Mouse (Mus musculus) liver, adult 2 months (tissue): ENCODE measurements around the gene Cacna1c. TPM values are rescaled to one million over a fixed set of nuclear protein-coding genes. Genes with fewer than 3 reads are reported as not detected.

Experiments
- DNase-seq: peaks from one replicate; pipeline ENCODE4 v3.0.0-alpha.2; 2011; ENCODE audit warnings: low read depth, low spot score; ENCODE audit errors: extremely low read depth
- H3K27ac ChIP-seq: fragments of 200-500 bp; replicated peaks from 2 replicates; pipeline ENCODE4 v1.5.1; 2012; ENCODE audit warnings: low read depth, mild to moderate bottlenecking, control low read depth, inconsistent platforms, low read length; ENCODE audit not compliant: insufficient read depth
- H3K27me3 ChIP-seq: fragments of 200-500 bp; 2 replicates; pipeline ENCODE4 v1.6.1; 2012; ENCODE audit warnings: mild to moderate bottlenecking, moderate library complexity, low read length, inconsistent platforms; ENCODE audit not compliant: control insufficient read depth, insufficient read depth
- H3K36me3 ChIP-seq: fragments of 200-500 bp; 2 replicates; pipeline ENCODE4 v1.6.1; 2012; ENCODE audit warnings: low read length, inconsistent platforms; ENCODE audit not compliant: control insufficient read depth, insufficient read depth
- H3K4me1 ChIP-seq: fragments of 200-500 bp; 2 replicates; pipeline ENCODE4 v1.6.1; 2011; ENCODE audit warnings: low read length; ENCODE audit not compliant: control insufficient read depth, insufficient read depth
- H3K4me3 ChIP-seq: fragments of 200-500 bp; 2 replicates; pipeline ENCODE4 v1.5.1; 2011; ENCODE audit warnings: low read depth, mild to moderate bottlenecking, control low read depth, low read length, moderate library complexity; ENCODE audit not compliant: insufficient read depth
- H3K79me2 ChIP-seq: fragments of 200-500 bp; 2 replicates; pipeline ENCODE4 v1.6.1; 2012; ENCODE audit warnings: inconsistent platforms, mild to moderate bottlenecking, low read length, moderate library complexity; ENCODE audit not compliant: control insufficient read depth, insufficient read depth
- H3K9ac ChIP-seq: fragments of 200-500 bp; 2 replicates; pipeline ENCODE4 v1.6.1; 2012; ENCODE audit warnings: low read depth, mild to moderate bottlenecking, control low read depth, inconsistent platforms, low read length
- CTCF ChIP-seq: fragments of 200-500 bp; IDR thresholded peaks from 2 replicates; pipeline ENCODE4 v1.5.1; 2011; ENCODE audit warnings: low read depth, low read length, control low read depth
- POLR2A ChIP-seq: fragments of 200-500 bp; IDR thresholded peaks from 2 replicates; pipeline ENCODE4 v1.6.1; 2011; ENCODE audit warnings: low read length, control low read depth; ENCODE audit not compliant: insufficient read depth; ENCODE audit errors: extremely low read depth
- WGBS: fragments of 180-500 bp; shearing (Covaris S2); methylation state at CpG from one replicate; pipeline ENCODE4 v1.1.7; 2018; 5-methylcytosine and 5-hydroxymethylcytosine counted together
- polyA plus RNA-seq: library from polyadenylated mRNA; depleted of rRNA; stranded (reverse); fragments of >200 nt; gene quantifications from 2 replicates; pipeline ENCODE4 v1.2.3, GENCODE M21; 2012
- total RNA-seq: library from RNA; depleted of rRNA; stranded (reverse); fragments of >200 nt; gene quantifications from 2 replicates; pipeline ENCODE4 v1.2.3, GENCODE M21; 2014

Cacna1c gene
- total and polyA plus RNA-seq, 2 experiments = 0.09 to 0.18 TPM

GRCm38 (mm10) chr6:118724388-118724787, 471.8 kb downstream of the Cacna1c start:
- no peaks in the 10 kb centered on the region for H3K79me2 ChIP-seq
- no peak overlapping the region for H3K27ac ChIP-seq
- no peak overlapping the region for H3K4me3 ChIP-seq
- H3K4me1 ChIP-seq = no peaks in the 10 kb centered on the region
- no peaks in the 10 kb centered on the region for H3K27me3 ChIP-seq
- H3K36me3 ChIP-seq = no peaks in the 10 kb centered on the region
- WGBS = 94% methylated on average over 6 of the region's 6 CpGs
- DNase-seq = no peak
- TF ChIP-seq POLR2A (no peak), CTCF (no peak)
- no peak overlapping the region for H3K9ac ChIP-seq

GRCm38 (mm10) chr6:118722336-118722735, 473.9 kb downstream of the Cacna1c start:
- no peak for TF ChIP-seq CTCF
- no peak for TF ChIP-seq POLR2A
- no peaks in the 10 kb centered on the region for H3K4me1 ChIP-seq
- H3K27ac ChIP-seq = no peak overlapping the region
- no peaks in the 10 kb centered on the region for H3K36me3 ChIP-seq
- no peak overlapping the region for H3K4me3 ChIP-seq
- 80% methylated on average over 6 of the region's 6 CpGs for WGBS
- H3K27me3 ChIP-seq = no peaks in the 10 kb centered on the region
- no peak overlapping the region for H3K9ac ChIP-seq
- DNase-seq = no peak
- no peaks in the 10 kb centered on the region for H3K79me2 ChIP-seq

- TF ChIP-seq CTCF = no peak
- no peak for TF ChIP-seq POLR2A
- Histone ChIP-seq H3K27me3 (no peaks in the 10 kb centered on the region), H3K36me3 (no peaks in the 10 kb centered on the region), H3K79me2 (no peaks in the 10 kb centered on the region), H3K27ac (no peak overlapping the region), H3K4me1 (no peaks in the 10 kb centered on the region), H3K9ac (no peak overlapping the region), H3K4me3 (no peak overlapping the region)
- DNase-seq = no peak
- WGBS = 93% methylated on average over 1 of the region's 1 CpGs
These were observed 476.7 kb downstream of the Cacna1c start for GRCm38 (mm10) chr6:118719486-118719885.

- Histone ChIP-seq H3K4me1 (no peaks in the 10 kb centered on the region), H3K4me3 (no peak overlapping the region), H3K27ac (no peak overlapping the region), H3K36me3 (no peaks in the 10 kb centered on the region), H3K27me3 (no peaks in the 10 kb centered on the region), H3K9ac (no peak overlapping the region), H3K79me2 (no peaks in the 10 kb centered on the region)
- no peak for DNase-seq
- WGBS = 93% methylated on average over 5 of the region's 5 CpGs
- TF ChIP-seq CTCF = no peak
- TF ChIP-seq POLR2A = no peak
These were observed 482.9 kb downstream of the Cacna1c start for GRCm38 (mm10) chr6:118713286-118713685.

GRCm38 (mm10) chr6:118711677-118712322, 484.4 kb downstream of the Cacna1c start:
- H3K79me2 ChIP-seq = no peaks in the 10 kb centered on the region
- WGBS = 89% methylated on average over 14 of the region's 14 CpGs
- no peaks in the 10 kb centered on the region for H3K36me3 ChIP-seq
- H3K4me3 ChIP-seq = no peak overlapping the region
- no peak for TF ChIP-seq CTCF
- no peak for TF ChIP-seq POLR2A
- H3K4me1 ChIP-seq = no peaks in the 10 kb centered on the region
- no peak overlapping the region for H3K9ac ChIP-seq
- H3K27me3 ChIP-seq = no peaks in the 10 kb centered on the region
- no peak overlapping the region for H3K27ac ChIP-seq
- DNase-seq = no peak

- Histone ChIP-seq H3K27ac (no peak overlapping the region), H3K4me3 (no peak overlapping the region), H3K9ac (no peak overlapping the region), H3K79me2 (no peaks in the 10 kb centered on the region), H3K4me1 (no peaks in the 10 kb centered on the region), H3K27me3 (no peaks in the 10 kb centered on the region), H3K36me3 (no peaks in the 10 kb centered on the region)
- TF ChIP-seq POLR2A (no peak), CTCF (no peak)
- no peak for DNase-seq
- WGBS = 75% methylated on average over 4 of the region's 4 CpGs
These were observed 489.2 kb downstream of the Cacna1c start for GRCm38 (mm10) chr6:118707066-118707465.
